Mouse (Mus musculus): ENCODE results near the gene Vdac2. TPM values are rescaled to one million over a fixed set of nuclear protein-coding genes. Genes with fewer than 3 reads are reported as not detected.

Vdac2 gene
- polyA plus RNA-seq, 1 experiment from 2014 or later, result 327 TPM

- 67% methylated on average over 7 of the region's 7 CpGs for WGBS
- Histone ChIP-seq H3K4me2 (ENCODE audit: low read length) (no peak overlapping the region), H3K27ac (ENCODE audit: low read depth, low read length) (no peak overlapping the region), H3K9ac (ENCODE audit: low read depth, low read length) (no peak overlapping the region), H3K4me3 (ENCODE audit: low read length) (no peak overlapping the region), H3K9me3 (ENCODE audit: control insufficient read depth, low read length) (no peaks in the 10 kb centered on the region), H3K4me1 (ENCODE audit: control insufficient read depth, insufficient read depth, low read depth, low read length) (no peaks in the 10 kb centered on the region), H3K36me3 (ENCODE audit: control insufficient read depth, insufficient read depth, low read length) (no peaks in the 10 kb centered on the region; the same call in 1 of the 2 replicates), H3K27me3 (replicated peaks; ENCODE audit: control insufficient read depth, insufficient read depth, low read length) (no peaks in the 10 kb centered on the region)
- no peak for ATAC-seq
Observed at GRCm38 (mm10) chr14:21801624-21802023, 23.4 kb upstream of the Vdac2 start.

- Histone ChIP-seq H3K4me1 (ENCODE audit: control insufficient read depth, insufficient read depth, low read depth, low read length) (no peaks in the 10 kb centered on the region), H3K36me3 (ENCODE audit: control insufficient read depth, insufficient read depth, low read length) (no peaks in the 10 kb centered on the region; the same call in 1 of the 2 replicates), H3K27me3 (replicated peaks; ENCODE audit: control insufficient read depth, insufficient read depth, low read length) (no peaks in the 10 kb centered on the region), H3K27ac (ENCODE audit: low read depth, low read length) (no peak overlapping the region), H3K4me2 (ENCODE audit: low read length) (no peak overlapping the region), H3K9me3 (ENCODE audit: control insufficient read depth, low read length) (no peaks in the 10 kb centered on the region), H3K4me3 (ENCODE audit: low read length) (no peak overlapping the region), H3K9ac (ENCODE audit: low read depth, low read length) (no peak overlapping the region)
- ATAC-seq, result peak; percentile 60; the same call in 1 of the 2 replicates
- 89% methylated on average over 6 of the region's 6 CpGs for WGBS
Observed at GRCm38 (mm10) chr14:21802543-21803206, 22.4 kb upstream of the Vdac2 start.

- Histone ChIP-seq H3K27ac (ENCODE audit: low read depth, low read length) (no peak overlapping the region), H3K4me1 (ENCODE audit: control insufficient read depth, insufficient read depth, low read depth, low read length) (no peaks in the 10 kb centered on the region), H3K9ac (ENCODE audit: low read depth, low read length) (no peak overlapping the region), H3K27me3 (replicated peaks; ENCODE audit: control insufficient read depth, insufficient read depth, low read length) (no peaks in the 10 kb centered on the region), H3K9me3 (ENCODE audit: control insufficient read depth, low read length) (no peaks in the 10 kb centered on the region), H3K36me3 (ENCODE audit: control insufficient read depth, insufficient read depth, low read length) (no peaks in the 10 kb centered on the region), H3K4me2 (ENCODE audit: low read length) (no peak overlapping the region), H3K4me3 (ENCODE audit: low read length) (no peak overlapping the region)
- no peak for ATAC-seq
- 88% methylated on average over 2 of the region's 2 CpGs for WGBS
Observed at GRCm38 (mm10) chr14:21806203-21806602, 18.8 kb upstream of the Vdac2 start.

- no peaks in the 10 kb centered on the region for H3K36me3 ChIP-seq (ENCODE audit: control insufficient read depth, insufficient read depth, low read length)
- H3K4me2 ChIP-seq (ENCODE audit: low read length), result no peak overlapping the region
- H3K4me1 ChIP-seq (ENCODE audit: control insufficient read depth, insufficient read depth, low read depth, low read length), result no peaks in the 10 kb centered on the region
- H3K9me3 ChIP-seq (ENCODE audit: control insufficient read depth, low read length), result no peaks in the 10 kb centered on the region
- no peak overlapping the region for H3K4me3 ChIP-seq (ENCODE audit: low read length)
- no peak for ATAC-seq
- no peak overlapping the region for H3K9ac ChIP-seq (ENCODE audit: low read depth, low read length)
- no peak overlapping the region for H3K27ac ChIP-seq (ENCODE audit: low read depth, low read length)
- 85% methylated on average over 3 of the region's 3 CpGs for WGBS
- H3K27me3 ChIP-seq (replicated peaks; ENCODE audit: control insufficient read depth, insufficient read depth, low read length), result no peaks in the 10 kb centered on the region
Observed at GRCm38 (mm10) chr14:21806631-21807160, 18.3 kb upstream of the Vdac2 start.

GRCm38 (mm10) chr14:21808208-21808922, 16.7 kb upstream of the Vdac2 start:
- Histone ChIP-seq H3K9me3 (ENCODE audit: control insufficient read depth, low read length) (no peaks in the 10 kb centered on the region), H3K27ac (ENCODE audit: low read depth, low read length) (no peak overlapping the region), H3K9ac (ENCODE audit: low read depth, low read length) (no peak overlapping the region), H3K27me3 (replicated peaks; ENCODE audit: control insufficient read depth, insufficient read depth, low read length) (no peaks in the 10 kb centered on the region), H3K4me2 (ENCODE audit: low read length) (no peak overlapping the region), H3K4me1 (ENCODE audit: control insufficient read depth, insufficient read depth, low read depth, low read length) (no peaks in the 10 kb centered on the region), H3K4me3 (ENCODE audit: low read length) (no peak overlapping the region), H3K36me3 (ENCODE audit: control insufficient read depth, insufficient read depth, low read length) (no peaks in the 10 kb centered on the region)
- ATAC-seq, result no peak
- WGBS, result 91% methylated on average over 8 of the region's 8 CpGs

GRCm38 (mm10) chr14:21809418-21809817, 15.6 kb upstream of the Vdac2 start:
- no peak overlapping the region for H3K9ac ChIP-seq (ENCODE audit: low read depth, low read length)
- no peaks in the 10 kb centered on the region for H3K9me3 ChIP-seq (ENCODE audit: control insufficient read depth, low read length)
- H3K27me3 ChIP-seq (replicated peaks; ENCODE audit: control insufficient read depth, insufficient read depth, low read length), result no peaks in the 10 kb centered on the region
- H3K27ac ChIP-seq (ENCODE audit: low read depth, low read length), result no peak overlapping the region
- no peak overlapping the region for H3K4me3 ChIP-seq (ENCODE audit: low read length)
- no peak for ATAC-seq
- no peaks in the 10 kb centered on the region for H3K4me1 ChIP-seq (ENCODE audit: control insufficient read depth, insufficient read depth, low read depth, low read length)
- 89% methylated on average over 2 of the region's 2 CpGs for WGBS
- no peaks in the 10 kb centered on the region for H3K36me3 ChIP-seq (ENCODE audit: control insufficient read depth, insufficient read depth, low read length)
- H3K4me2 ChIP-seq (ENCODE audit: low read length), result no peak overlapping the region

- WGBS, result 90% methylated on average over 4 of the region's 4 CpGs
- H3K36me3 ChIP-seq (ENCODE audit: control insufficient read depth, insufficient read depth, low read length), result no peaks in the 10 kb centered on the region
Observed at GRCm38 (mm10) chr14:21811301-21811700, 13.7 kb upstream of the Vdac2 start.

GRCm38 (mm10) chr14:21811744-21812393, 13.2 kb upstream of the Vdac2 start:
- H3K27me3 ChIP-seq (replicated peaks; ENCODE audit: control insufficient read depth, insufficient read depth, low read length), result no peaks in the 10 kb centered on the region
- 89% methylated on average over 10 of the region's 10 CpGs for WGBS
- no peak overlapping the region for H3K27ac ChIP-seq (ENCODE audit: low read depth, low read length)
- no peak overlapping the region for H3K9ac ChIP-seq (ENCODE audit: low read depth, low read length)
- H3K9me3 ChIP-seq (ENCODE audit: control insufficient read depth, low read length), result no peaks in the 10 kb centered on the region
- no peaks in the 10 kb centered on the region for H3K4me1 ChIP-seq (ENCODE audit: control insufficient read depth, insufficient read depth, low read depth, low read length)
- H3K4me2 ChIP-seq (ENCODE audit: low read length), result no peak overlapping the region
- no peak overlapping the region for H3K4me3 ChIP-seq (ENCODE audit: low read length)
- no peaks in the 10 kb centered on the region for H3K36me3 ChIP-seq (ENCODE audit: control insufficient read depth, insufficient read depth, low read length)
- ATAC-seq, result no peak

More at GRCm38 (mm10) chr14:21811301-21811700, 13.7 kb upstream of the Vdac2 start:
- H3K4me3 ChIP-seq (ENCODE audit: low read length), result no peak overlapping the region
- H3K27ac ChIP-seq (ENCODE audit: low read depth, low read length), result no peak overlapping the region
- no peak overlapping the region for H3K4me2 ChIP-seq (ENCODE audit: low read length)
- H3K27me3 ChIP-seq (replicated peaks; ENCODE audit: control insufficient read depth, insufficient read depth, low read length), result no peaks in the 10 kb centered on the region
- H3K4me1 ChIP-seq (ENCODE audit: control insufficient read depth, insufficient read depth, low read depth, low read length), result no peaks in the 10 kb centered on the region
- H3K9ac ChIP-seq (ENCODE audit: low read depth, low read length), result no peak overlapping the region
- ATAC-seq, result no peak
- no peaks in the 10 kb centered on the region for H3K9me3 ChIP-seq (ENCODE audit: control insufficient read depth, low read length)

- no peaks in the 10 kb centered on the region for H3K36me3 ChIP-seq (ENCODE audit: control insufficient read depth, insufficient read depth, low read length)
- ATAC-seq, result no peak
- H3K4me2 ChIP-seq (ENCODE audit: low read length), result no peak overlapping the region
- H3K4me3 ChIP-seq (ENCODE audit: low read length), result no peak overlapping the region
- H3K4me1 ChIP-seq (ENCODE audit: control insufficient read depth, insufficient read depth, low read depth, low read length), result no peaks in the 10 kb centered on the region
- no peaks in the 10 kb centered on the region for H3K9me3 ChIP-seq (ENCODE audit: control insufficient read depth, low read length)
- H3K27me3 ChIP-seq (replicated peaks; ENCODE audit: control insufficient read depth, insufficient read depth, low read length), result no peaks in the 10 kb centered on the region
- WGBS, result 24% methylated on average over 14 of the region's 14 CpGs
- no peak overlapping the region for H3K27ac ChIP-seq (ENCODE audit: low read depth, low read length)
- no peak overlapping the region for H3K9ac ChIP-seq (ENCODE audit: low read depth, low read length)
Observed at GRCm38 (mm10) chr14:21812590-21813162, 12.4 kb upstream of the Vdac2 start.

Measured in hindbrain, embryonic 16.5 days (tissue).